Mouse (Mus musculus): ENCODE results near the gene Samhd1. TPM values are rescaled to one million over a fixed set of nuclear protein-coding genes. Genes with fewer than 3 reads are reported as not detected.

Gene Samhd1
- total RNA-seq, 2 experiments from 2014 or later: 26.7 to 31.4 TPM

GRCm38 (mm10) chr2:157136646-157137045, 1.6 kb upstream of the Samhd1 start:
- DNase-seq: peak; percentile 48

- no peak for DNase-seq
Measured at GRCm38 (mm10) chr2:157136176-157136575, 1.1 kb upstream of the Samhd1 start.

GRCm38 (mm10) chr2:157135529-157136120, 560 bp upstream of the Samhd1 start:
- no peak for DNase-seq

- no peak for DNase-seq
Measured at GRCm38 (mm10) chr2:157134479-157134931, 560 bp downstream of the Samhd1 start.

- DNase-seq: no peak
Measured at GRCm38 (mm10) chr2:157133769-157134478, 1.1 kb downstream of the Samhd1 start.

- no peak for DNase-seq
Measured at GRCm38 (mm10) chr2:157132686-157133540, 2.2 kb downstream of the Samhd1 start.

- no peak for DNase-seq
Measured at GRCm38 (mm10) chr2:157132086-157132485, 3.0 kb downstream of the Samhd1 start.

- DNase-seq: peak; percentile 22
Measured at GRCm38 (mm10) chr2:157130813-157131514, 4.1 kb downstream of the Samhd1 start.

- DNase-seq: no peak
Measured at GRCm38 (mm10) chr2:157129601-157130164, 5.4 kb downstream of the Samhd1 start.

- no peak for DNase-seq
Measured at GRCm38 (mm10) chr2:157129096-157129495, 6.0 kb downstream of the Samhd1 start.

GRCm38 (mm10) chr2:157128072-157128471, 7.0 kb downstream of the Samhd1 start:
- DNase-seq: peak; percentile 17

GRCm38 (mm10) chr2:157127370-157127769, 7.7 kb downstream of the Samhd1 start:
- DNase-seq: no peak

GRCm38 (mm10) chr2:157125246-157125645, 9.8 kb downstream of the Samhd1 start:
- no peak for DNase-seq

- DNase-seq: no peak
Measured at GRCm38 (mm10) chr2:157121766-157122165, 13.3 kb downstream of the Samhd1 start.

- no peak for DNase-seq
Measured at GRCm38 (mm10) chr2:157119075-157119474, 16.0 kb downstream of the Samhd1 start.

GRCm38 (mm10) chr2:157118556-157118955, 16.5 kb downstream of the Samhd1 start:
- DNase-seq: no peak

GRCm38 (mm10) chr2:157116964-157117363, 18.1 kb downstream of the Samhd1 start:
- no peak for DNase-seq

- DNase-seq: no peak
Measured at GRCm38 (mm10) chr2:157108236-157108635, 26.8 kb downstream of the Samhd1 start.

- no peak for DNase-seq
Measured at GRCm38 (mm10) chr2:157104454-157104853, 30.6 kb downstream of the Samhd1 start.

GRCm38 (mm10) chr2:157102256-157102655, 32.8 kb downstream of the Samhd1 start:
- no peak for DNase-seq

- DNase-seq: no peak
Measured at GRCm38 (mm10) chr2:157101650-157102049, 33.4 kb downstream of the Samhd1 start.

- no peak for DNase-seq
Measured at GRCm38 (mm10) chr2:157100319-157100605, 34.8 kb downstream of the Samhd1 start.

All from adrenal gland, postnatal 10 days (tissue).